In the genomic region with DNA sequence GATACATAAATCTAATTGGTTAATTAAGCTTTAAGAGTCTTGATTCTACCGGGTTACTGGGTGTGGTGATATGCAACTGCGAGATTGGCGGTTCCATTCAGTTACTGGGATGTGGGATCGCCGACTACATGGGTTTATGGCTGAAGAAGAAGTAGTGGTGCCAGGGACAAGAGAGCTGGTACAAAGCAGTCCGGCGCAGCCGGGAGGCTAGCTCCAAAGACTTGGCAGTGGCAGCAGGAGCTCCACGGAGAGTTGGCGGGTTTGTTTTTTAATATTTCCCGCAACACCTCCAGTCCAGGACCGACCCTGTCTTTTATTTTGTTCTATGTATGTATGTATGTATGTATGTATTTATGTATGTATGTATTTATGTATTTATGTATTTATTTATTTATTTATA, we compare ENCODE assay signal across 25 mouse cellular contexts. TPM values are rescaled to one million over a fixed set of nuclear protein-coding genes. Genes with fewer than 3 reads are reported as not detected.
"Had no signal": no experiment of that assay in that cellular context is flagged by ENCODE, and none has a peak within 500 bp of the region (broad histone marks: within the 10 kb centered on the region; RNA-seq: fewer than 3 reads in every experiment).

No protein-coding gene starts in this region.

- H3K9ac ChIP-seq: embryonic facial prominence, embryonic 12.5 days; embryonic facial prominence, embryonic 13.5 days; embryonic facial prominence, embryonic 15.5 days; forebrain, embryonic 12.5 days; forebrain, embryonic 13.5 days; forebrain, embryonic 15.5 days; forebrain, postnatal 0 days had no signal

- H3K36me3 ChIP-seq: embryonic facial prominence, embryonic 10.5 days; embryonic facial prominence, embryonic 12.5 days; embryonic facial prominence, embryonic 13.5 days; embryonic facial prominence, embryonic 15.5 days; forebrain, embryonic 10.5 days; forebrain, embryonic 12.5 days; forebrain, embryonic 15.5 days; heart, embryonic 10.5 days had no signal

- H3K9me3 ChIP-seq: embryonic facial prominence, embryonic 10.5 days; embryonic facial prominence, embryonic 12.5 days; embryonic facial prominence, embryonic 13.5 days; embryonic facial prominence, embryonic 15.5 days; forebrain, embryonic 10.5 days; forebrain, embryonic 12.5 days; forebrain, embryonic 13.5 days; forebrain, embryonic 15.5 days; heart, embryonic 10.5 days had no signal

- H3K27ac ChIP-seq: embryonic facial prominence, embryonic 10.5 days; embryonic facial prominence, embryonic 12.5 days; embryonic facial prominence, embryonic 13.5 days; embryonic facial prominence, embryonic 15.5 days; forebrain, embryonic 10.5 days; forebrain, embryonic 12.5 days; forebrain, embryonic 13.5 days; forebrain, embryonic 15.5 days; gastrocnemius, adult 2 months; heart, adult 2 months; heart, embryonic 10.5 days had no signal

- H3K4me2 ChIP-seq: embryonic facial prominence, embryonic 12.5 days; embryonic facial prominence, embryonic 13.5 days; embryonic facial prominence, embryonic 15.5 days; forebrain, embryonic 12.5 days; forebrain, embryonic 13.5 days; forebrain, embryonic 15.5 days had no signal

- ATAC-seq: forebrain, embryonic 13.5 days; forebrain, embryonic 14.5 days; forebrain, embryonic 15.5 days; forebrain, embryonic 16.5 days; forebrain, postnatal 0 days had no signal

- H3K4me3 ChIP-seq: embryonic facial prominence, embryonic 10.5 days; embryonic facial prominence, embryonic 12.5 days; embryonic facial prominence, embryonic 13.5 days; embryonic facial prominence, embryonic 15.5 days; erythroblast, embryonic 14.5 days; forebrain, embryonic 10.5 days; forebrain, embryonic 12.5 days; forebrain, embryonic 13.5 days; forebrain, embryonic 15.5 days; gastrocnemius, adult 2 months; heart, adult 2 months; heart, embryonic 10.5 days had no signal

- DNase-seq: cerebellum, adult 8-10 months; cerebellum, adult 9-10 months; cerebellum, adult 9-11 months; embryo, embryonic 11 days; forebrain, postnatal 0 days; gastrocnemius, adult 2 months; gastrocnemius, postnatal 10 days; gastrocnemius, postnatal 14 days; gastrocnemius, postnatal 25 days; gastrocnemius, postnatal 36 days; heart, adult 11 months; heart, adult 18-20 months; heart, adult 2 months had no signal

- H3K4me1 ChIP-seq: forebrain, embryonic 15.5 days had no signal

RNA-seq across cellular contexts. Expression of a gene that starts 19.4 kb away (rescaled TPM):
- polyA plus RNA-seq: erythroblast, embryonic 14.5 days had no signal
